Mouse (Mus musculus): ENCODE measurements around the gene Tecta.

DNA sequence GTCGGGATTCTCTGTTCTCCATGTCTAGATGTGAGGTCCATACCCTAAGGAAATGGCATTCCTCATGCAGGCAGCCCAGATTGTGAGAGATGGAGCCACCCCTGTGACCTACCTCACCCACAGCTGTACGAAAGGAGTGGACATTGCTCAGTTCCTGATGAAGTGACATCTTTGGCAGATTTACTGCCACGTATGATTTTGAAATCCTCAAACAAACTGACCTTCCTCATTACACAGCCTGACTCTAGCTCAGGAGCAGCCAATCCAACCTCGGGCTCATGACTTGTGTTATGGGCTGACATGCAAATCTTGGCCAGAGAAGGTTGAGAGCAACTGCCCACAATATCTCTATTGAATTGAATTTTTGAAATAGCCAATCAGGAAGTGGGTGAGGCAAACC, 120.1 kb downstream of the Tecta start:
- TF ChIP-seq POLR2A (IDR thresholded peaks at IDR 0.05; ENCODE audit: low read depth, low read length) (no peak), CTCF (IDR thresholded peaks at IDR 0.05; ENCODE audit: extremely low read depth, insufficient read length, insufficient replicate concordance, low read depth, low read length) (no peak)
